Mouse (Mus musculus): Measurements from ENCODE around the gene Gp9.

DNA sequence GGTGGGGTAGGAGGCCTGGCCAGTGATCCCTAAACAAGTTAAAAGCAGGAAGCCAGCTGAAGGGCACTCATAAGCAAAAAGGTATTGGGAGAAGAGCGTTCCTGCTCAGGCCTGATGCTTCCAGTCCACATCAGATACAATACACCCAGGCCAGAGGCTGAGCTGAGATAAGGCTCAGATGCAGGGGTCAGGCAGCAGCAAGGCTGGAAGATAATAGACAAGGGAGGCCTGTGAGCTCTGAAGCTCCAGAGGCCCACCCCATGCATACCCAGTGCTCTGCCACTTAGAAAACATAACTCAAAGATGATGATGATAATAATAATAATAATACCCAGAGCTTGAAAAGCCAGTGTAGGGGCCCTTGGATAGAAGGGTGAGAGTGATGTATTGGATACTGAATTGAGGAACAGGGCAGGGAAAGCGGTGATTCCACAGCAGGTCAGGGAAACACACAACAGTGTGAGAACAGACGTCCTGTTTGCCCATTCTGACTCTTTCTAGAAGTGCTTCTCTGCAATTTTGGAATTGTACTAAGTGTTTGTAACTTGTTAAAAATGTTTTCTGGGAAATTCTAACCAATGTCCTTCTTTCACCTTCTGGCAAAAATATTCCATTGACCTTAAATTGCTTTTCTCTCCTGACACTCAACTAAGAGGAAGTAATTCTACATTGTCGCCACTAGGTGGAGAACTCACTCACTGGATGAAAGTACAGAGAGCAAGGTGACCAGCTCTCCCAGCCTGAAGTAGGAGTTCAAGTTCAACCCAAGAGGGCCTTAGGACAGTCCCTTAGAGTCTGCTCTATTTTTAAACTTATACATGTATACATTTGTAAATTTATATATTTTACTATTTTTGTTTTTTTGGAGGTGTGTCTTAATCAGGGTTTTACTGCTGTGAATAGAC lies 14.2 kb upstream of the Gp9 start:
- TF ChIP-seq GATA1 (IDR thresholded peaks at IDR 0.05; ENCODE audit: borderline replicate concordance, low read length) = no peak
- TF ChIP-seq FLI1 (IDR thresholded peaks at IDR 0.05; ENCODE audit: low read length) = no peak
